Mouse (Mus musculus): ENCODE data around the gene Mta3.

The Mta3 gene

GRCm38 (mm10) chr17:83759547-83759946, 53.6 kb downstream of the Mta3 start:
- DNase-seq (ENCODE audit: low read depth), result no peak

GRCm38 (mm10) chr17:83764538-83764937, 58.6 kb downstream of the Mta3 start:
- DNase-seq (ENCODE audit: low read depth), result no peak

GRCm38 (mm10) chr17:83767064-83767463, 61.1 kb downstream of the Mta3 start:
- no peak for DNase-seq (ENCODE audit: low read depth)

- DNase-seq (ENCODE audit: low read depth), result no peak
Measured at GRCm38 (mm10) chr17:83768309-83768708, 62.3 kb downstream of the Mta3 start.

- no peak for DNase-seq (ENCODE audit: low read depth)
Measured at GRCm38 (mm10) chr17:83770371-83770770, 64.4 kb downstream of the Mta3 start.

GRCm38 (mm10) chr17:83770931-83771330, 65.0 kb downstream of the Mta3 start:
- DNase-seq (ENCODE audit: low read depth), result no peak

- no peak for DNase-seq (ENCODE audit: low read depth)
Measured at GRCm38 (mm10) chr17:83772110-83772509, 66.1 kb downstream of the Mta3 start.

GRCm38 (mm10) chr17:83772711-83773110, 66.7 kb downstream of the Mta3 start:
- DNase-seq (ENCODE audit: low read depth), result peak; percentile 64

GRCm38 (mm10) chr17:83776965-83777364, 71.0 kb downstream of the Mta3 start:
- DNase-seq (ENCODE audit: low read depth), result no peak

GRCm38 (mm10) chr17:83777462-83778051, 71.6 kb downstream of the Mta3 start:
- DNase-seq (ENCODE audit: low read depth), result no peak

- no peak for DNase-seq (ENCODE audit: low read depth)
Measured at GRCm38 (mm10) chr17:83780228-83780627, 74.3 kb downstream of the Mta3 start.

- DNase-seq (ENCODE audit: low read depth), result no peak
Measured at GRCm38 (mm10) chr17:83782740-83783139, 76.8 kb downstream of the Mta3 start.

- no peak for DNase-seq (ENCODE audit: low read depth)
Measured at GRCm38 (mm10) chr17:83786418-83786817, 80.5 kb downstream of the Mta3 start.

- DNase-seq (ENCODE audit: low read depth), result no peak
Measured at GRCm38 (mm10) chr17:83790158-83790557, 84.2 kb downstream of the Mta3 start.

GRCm38 (mm10) chr17:83792388-83792787, 86.4 kb downstream of the Mta3 start:
- no peak for DNase-seq (ENCODE audit: low read depth)

GRCm38 (mm10) chr17:83795121-83795520, 89.2 kb downstream of the Mta3 start:
- DNase-seq (ENCODE audit: low read depth), result no peak

GRCm38 (mm10) chr17:83799506-83800050, 93.6 kb downstream of the Mta3 start:
- DNase-seq (ENCODE audit: low read depth), result no peak

GRCm38 (mm10) chr17:83803987-83804386, 98.0 kb downstream of the Mta3 start:
- no peak for DNase-seq (ENCODE audit: low read depth)

GRCm38 (mm10) chr17:83805078-83805477, 99.1 kb downstream of the Mta3 start:
- DNase-seq (ENCODE audit: low read depth), result no peak

- no peak for DNase-seq (ENCODE audit: low read depth)
Measured at GRCm38 (mm10) chr17:83807345-83807744, 101.4 kb downstream of the Mta3 start.

GRCm38 (mm10) chr17:83807778-83808398, 101.9 kb downstream of the Mta3 start:
- peak; percentile 87 for DNase-seq (ENCODE audit: low read depth)

- DNase-seq (ENCODE audit: low read depth), result no peak
Measured at GRCm38 (mm10) chr17:83808476-83809098, 102.6 kb downstream of the Mta3 start.

- DNase-seq (ENCODE audit: low read depth), result peak; percentile 26
Measured at GRCm38 (mm10) chr17:83809197-83809829, 103.3 kb downstream of the Mta3 start.

All from induced T-regulatory cell, adult 2 months (primary cell).